Mouse (Mus musculus): ENCODE data around the gene Tmed8.
"Not testable (repeated sequence)": the region's sequence is repeated elsewhere in the genome, so short reads cannot be mapped to it uniquely, and the experiment has no call there.

Tmed8 gene

DNA sequence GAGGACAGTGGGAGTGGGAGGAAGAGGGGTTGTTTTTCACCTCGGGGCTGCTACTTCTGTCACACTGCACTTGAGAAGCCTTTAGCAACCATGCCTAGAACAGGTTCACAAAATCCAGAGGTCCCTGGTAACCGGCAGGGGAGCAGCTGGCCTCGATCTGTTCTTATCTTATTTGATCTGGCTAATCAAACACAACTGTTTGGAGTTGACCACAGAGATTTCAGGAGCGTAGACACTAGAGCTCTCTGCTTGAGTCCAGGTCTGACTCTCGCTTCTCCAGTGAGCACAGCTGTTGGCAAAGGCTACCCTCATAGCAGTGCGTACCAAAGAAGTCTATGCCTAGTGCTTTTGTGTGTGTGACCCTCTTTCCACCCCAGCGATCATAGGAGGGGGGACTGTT lies 42.2 kb downstream of the Tmed8 start:
- DNase-seq: no peak

DNA sequence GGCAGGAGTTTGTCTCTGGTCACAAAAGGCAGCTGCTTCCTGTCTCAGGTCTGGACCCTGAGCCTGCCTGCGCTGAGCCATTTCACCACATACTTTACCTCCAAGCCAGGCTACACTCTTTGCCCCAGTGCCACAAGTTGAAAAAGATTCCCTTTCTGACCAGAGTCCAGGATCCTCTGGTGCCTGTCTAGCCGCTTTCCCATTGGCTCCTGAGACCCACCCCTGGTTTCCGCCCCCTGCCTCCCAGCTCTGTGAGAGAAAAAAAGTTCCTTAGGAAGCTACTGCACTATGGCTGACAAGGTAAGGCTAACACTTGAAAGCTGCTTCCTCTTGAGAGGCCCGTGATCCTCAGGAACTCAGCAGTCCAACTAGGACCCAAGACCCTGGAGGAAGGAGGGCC lies 42.9 kb downstream of the Tmed8 start:
- no peak for DNase-seq

DNA sequence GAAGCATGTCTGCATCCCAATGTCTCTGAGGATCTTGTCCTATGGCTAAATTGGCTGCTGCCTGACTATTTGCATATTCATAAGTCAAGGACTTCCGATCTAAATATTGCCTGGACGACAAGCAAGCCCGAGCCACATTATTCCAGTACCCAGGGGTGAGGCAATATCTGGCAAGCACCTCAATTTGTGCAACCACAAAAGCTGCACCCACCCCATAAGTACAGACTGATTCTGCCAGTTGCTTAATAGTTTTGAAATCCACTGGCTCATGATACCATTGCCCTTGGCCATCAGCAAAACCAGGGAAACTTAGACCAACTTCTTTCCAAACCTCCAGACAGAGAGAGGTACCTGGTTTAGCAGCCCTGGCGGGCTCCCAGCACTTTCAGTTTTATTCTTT lies 45.8 kb downstream of the Tmed8 start:
- not testable (repeated sequence) for DNase-seq

DNA sequence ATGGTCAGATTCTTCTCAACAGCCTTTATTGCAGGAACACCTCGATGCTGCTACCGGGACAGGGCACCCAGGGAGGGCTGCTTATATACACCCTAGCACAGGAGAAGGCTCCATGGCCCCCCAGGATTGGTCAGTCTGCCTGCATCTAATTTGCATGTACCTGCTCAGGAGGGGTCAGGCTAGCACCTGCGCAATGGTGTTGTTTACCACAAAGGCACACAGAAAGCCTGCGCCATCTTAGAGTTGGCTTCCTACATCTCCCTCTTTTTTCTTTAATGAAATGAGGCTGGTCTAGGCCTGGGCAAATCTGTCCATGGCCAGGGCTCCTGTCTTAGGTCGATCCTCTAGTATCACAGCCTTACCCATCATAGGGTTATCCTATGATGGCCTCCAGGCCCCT lies 50.8 kb downstream of the Tmed8 start:
- DNase-seq: no peak

DNA sequence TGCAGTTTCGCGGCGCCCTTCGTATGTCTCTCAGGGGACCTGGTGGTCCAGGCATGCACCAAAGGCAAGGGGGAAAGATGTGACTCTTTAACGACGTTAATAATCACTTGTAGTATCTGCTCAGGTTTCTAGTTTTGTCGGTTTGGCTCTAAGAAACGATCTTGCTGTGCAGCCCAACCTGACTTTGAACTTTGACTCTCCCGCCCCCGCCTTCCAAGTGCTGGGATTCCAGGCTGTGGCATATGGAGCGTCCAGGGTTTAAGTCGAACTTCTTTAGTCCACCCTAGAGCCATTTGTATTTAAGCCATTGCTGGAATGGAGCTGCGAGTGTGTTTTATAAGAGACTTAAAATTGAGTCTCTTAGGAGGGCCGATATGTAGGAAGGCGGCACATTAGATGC lies 52.1 kb downstream of the Tmed8 start:
- no peak for DNase-seq

DNA sequence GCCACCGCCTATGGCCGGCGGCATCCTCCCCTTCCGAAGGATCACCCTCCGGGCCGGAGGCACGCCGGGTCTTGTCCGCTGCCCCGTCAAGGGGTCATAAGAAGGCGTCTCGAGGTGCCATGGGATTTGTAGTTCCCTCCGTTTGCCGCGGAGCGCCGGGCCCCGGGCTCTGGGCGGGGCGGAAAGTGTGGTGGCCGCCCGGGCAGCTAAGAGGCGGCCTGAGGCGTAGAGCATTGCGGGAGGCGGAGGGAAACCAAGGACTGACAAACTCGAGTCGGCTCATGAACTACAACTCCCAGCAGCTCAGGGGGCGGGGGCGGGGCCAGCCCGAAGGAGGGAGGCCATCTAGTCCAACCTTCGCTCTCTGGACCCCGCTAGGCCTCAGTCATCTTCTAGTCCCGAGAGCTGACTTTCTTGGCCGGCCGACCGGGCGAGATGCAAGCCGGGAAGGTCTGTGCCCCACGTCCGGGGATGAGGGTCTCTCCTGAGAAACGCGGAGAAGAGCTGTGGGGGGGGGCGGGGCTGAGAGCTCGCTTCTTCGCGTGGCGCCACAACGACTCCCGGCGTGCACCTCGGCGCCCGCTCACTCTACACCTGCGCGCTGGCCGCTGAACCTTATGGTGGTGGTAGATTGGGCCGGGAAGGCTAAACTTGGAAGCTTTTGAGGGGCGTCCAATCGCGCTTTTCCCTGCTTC lies 52.7 kb downstream of the Tmed8 start, which contains the start of gene Pomt2:
Gene Pomt2, minus strand, starts transcription at position 574 of the 695 bp plus-strand sequence.
- peak; percentile 93 for DNase-seq

DNA sequence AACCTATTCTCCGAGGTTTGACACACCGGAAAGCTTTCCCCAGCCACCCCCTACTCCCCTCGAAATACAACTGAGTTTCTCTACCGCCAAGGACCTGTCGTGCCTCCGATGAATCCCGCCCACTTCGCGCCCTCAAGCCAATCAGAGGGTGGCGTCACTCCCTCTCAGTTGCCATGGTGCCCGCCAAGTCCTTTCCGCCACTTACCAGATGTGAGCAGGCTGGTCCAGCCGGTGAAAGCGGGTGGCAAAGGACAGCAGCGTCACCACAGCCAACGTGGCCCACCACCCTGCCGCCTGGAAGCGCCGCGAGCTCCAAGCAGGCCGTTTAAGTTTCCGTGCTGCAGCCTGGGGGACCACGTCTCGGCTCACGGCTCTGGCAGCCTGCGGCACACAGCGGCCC lies 53.3 kb downstream of the Tmed8 start, which contains the start of gene Gstz1:
Gene Gstz1, plus strand, starts transcription at position 200 of the 400 bp plus-strand sequence.
- DNase-seq: peak; percentile 78

DNA sequence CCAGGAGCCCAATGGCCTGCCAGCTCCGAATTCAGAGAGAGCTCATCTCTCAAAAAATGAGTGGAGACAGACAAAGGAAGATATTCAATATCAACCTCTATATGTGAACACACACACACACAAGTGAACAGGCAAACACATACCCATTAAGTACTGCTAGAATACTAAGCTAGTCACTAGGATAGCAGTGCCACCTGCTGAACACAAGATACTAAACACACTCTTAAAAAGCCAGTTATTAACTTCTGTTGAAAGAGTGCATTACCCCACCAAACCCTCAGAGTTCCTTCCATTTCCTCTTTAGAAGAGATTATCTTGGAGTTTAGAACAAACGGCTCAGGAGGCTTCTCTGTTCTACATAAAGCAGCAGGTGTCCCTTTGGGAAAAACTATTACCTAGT lies 58.1 kb downstream of the Tmed8 start:
- DNase-seq: no peak

DNA sequence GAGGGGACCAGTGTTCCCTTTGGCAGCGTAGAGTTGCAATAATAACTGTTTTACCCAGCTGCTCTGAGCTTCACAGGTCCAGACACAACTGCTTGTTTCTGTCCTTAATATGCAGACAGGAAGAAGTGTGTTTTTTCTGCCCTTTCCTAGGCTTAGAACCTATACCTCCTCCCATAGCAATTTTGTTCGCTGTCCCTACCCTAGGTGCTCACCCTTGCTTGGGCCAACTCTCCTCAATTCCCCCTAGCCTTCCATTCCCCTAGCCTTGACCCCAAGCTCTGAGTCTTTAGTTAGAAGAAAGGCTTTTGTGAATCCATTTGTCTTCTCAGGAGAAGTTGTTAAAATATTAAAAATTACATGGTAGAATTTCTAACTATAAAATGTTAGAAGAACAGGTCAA lies 61.5 kb downstream of the Tmed8 start:
- no peak for DNase-seq

DNA sequence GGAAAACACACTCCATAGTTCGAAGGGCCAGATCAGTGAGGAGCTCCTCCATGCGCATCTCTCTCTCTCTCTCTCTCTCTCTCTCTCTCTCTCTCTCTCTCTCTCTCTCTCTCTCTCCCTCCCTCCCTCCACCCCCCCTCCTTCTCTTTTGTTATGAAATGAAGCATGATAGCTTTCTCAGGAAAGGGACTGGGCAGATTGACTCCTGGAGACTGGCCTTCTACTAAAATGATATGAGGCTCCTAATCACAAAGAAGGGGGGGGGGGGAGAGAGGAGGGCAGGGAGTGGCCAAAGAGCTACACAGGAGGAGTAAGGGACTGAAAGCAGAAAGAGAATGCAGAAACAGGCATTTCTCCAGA lies 61.9 kb downstream of the Tmed8 start:
- no peak for DNase-seq

DNA sequence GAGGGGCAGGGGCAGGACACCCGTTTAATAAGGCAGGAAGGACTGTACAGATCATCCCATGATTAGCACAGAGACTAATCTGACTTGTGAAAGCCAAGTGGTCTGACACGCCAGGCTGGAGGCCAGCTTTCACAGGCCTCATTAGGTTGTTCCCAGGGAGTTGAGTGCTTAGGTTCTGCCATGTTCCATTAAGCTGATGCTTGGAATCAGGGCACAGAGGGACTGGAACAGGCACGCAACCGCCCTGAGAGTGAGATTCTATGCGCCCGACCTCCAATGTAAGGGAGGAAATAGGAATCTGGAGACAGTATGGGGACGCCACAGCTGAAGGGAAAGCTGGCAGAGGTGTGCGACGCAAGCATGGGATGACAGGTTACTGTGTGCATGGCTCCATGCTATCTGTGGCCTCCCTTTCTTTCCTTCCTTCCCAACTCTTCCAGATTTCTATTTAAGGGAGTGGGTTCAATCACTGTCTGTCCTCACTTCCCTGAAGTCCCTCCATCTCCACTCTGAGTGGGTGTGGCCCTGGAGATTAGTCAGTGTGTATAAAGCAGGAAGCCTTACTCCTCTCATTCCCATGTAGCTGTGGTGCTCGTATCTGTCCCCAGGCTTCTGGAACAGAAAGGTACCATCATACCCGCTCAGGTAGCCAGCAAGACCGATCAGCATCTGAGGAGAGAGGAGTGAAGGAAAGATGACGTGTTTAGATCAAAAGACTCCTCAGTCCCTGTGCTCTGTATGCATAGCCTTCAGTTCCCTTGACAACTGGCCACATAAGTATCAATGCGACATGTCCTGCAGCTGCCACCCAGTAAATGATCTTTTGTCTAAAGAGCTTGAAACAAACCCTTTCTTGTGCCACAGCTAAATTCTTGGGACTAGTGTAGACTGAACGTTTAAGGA lies 62.6 kb downstream of the Tmed8 start:
- DNase-seq: no peak

DNA sequence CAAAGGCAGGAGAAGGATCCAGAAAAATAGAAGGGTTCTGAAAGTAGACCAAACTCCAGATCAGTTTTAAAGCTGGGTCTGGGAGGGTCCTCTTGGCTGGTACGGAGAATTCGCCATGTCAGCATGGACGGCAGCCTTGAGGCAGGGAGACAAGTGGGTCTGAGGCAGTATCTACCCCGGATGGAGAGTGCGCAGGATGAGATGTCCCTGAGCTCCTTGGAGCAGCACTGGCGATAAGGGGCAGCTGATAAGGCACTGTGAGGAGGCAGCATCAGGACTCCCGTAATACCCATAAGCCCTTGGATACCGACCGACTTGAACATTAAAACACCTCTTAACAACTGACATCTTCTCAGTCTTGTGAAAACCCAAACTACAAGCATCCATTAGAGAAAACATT lies 67.5 kb downstream of the Tmed8 start:
- no peak for DNase-seq

DNA sequence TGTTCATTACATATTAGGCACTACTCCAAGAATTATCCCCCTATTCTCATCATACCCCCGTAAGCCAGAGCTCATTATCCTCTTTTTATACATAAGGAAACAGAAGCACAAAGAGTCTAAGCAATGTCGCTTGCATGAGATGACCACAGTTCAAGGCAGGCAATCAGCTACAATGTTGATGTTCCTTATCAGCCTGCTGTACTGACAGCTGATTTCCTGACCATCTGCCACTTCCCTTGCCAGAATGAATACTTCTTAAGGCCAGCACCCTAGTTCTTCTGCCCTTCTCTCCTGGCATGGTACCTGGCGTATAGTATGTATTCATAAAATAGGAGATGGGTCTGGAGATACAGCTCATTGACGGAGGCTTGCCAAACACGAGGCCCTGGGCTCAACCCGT lies 68.0 kb downstream of the Tmed8 start:
- DNase-seq: no peak

DNA sequence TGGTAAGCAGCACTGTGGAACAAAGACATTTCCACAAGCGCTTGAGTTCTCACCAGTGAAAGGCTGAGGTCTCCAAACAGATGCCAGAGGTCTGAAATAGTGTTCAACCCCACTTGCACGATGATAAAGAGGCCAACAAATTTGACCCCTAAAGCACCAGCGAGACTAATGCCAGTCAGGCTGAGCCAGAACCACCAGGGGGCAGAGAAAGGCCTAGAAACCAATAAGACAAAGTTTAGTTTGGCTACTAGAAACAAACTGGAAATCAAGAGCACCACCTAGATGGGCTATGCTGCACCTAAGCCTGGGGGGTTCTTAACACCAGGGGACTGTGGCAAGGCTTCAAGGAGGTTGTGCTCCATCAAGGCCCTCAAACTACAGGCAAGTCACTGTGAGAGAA lies 68.6 kb downstream of the Tmed8 start:
- DNase-seq: no peak

DNA sequence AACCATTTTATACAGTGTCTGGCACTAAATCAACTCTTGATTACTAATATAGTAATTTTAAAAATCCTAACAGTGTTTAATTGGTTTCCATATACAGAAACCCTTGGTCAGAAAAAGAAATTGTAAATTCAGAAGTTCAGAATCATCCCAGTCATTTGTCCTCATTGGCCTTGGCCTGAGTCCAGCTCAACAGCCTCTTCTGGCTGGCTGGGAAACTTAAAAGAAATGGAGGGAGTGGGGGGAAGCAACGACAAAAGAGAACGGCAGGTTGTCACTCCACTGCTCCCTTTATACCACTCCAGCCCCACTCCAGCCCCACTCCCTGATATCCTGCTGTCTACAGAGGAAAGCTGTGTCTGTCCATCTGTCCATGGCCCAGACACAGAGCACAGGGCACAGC lies 69.1 kb downstream of the Tmed8 start:
- DNase-seq: no peak

DNA sequence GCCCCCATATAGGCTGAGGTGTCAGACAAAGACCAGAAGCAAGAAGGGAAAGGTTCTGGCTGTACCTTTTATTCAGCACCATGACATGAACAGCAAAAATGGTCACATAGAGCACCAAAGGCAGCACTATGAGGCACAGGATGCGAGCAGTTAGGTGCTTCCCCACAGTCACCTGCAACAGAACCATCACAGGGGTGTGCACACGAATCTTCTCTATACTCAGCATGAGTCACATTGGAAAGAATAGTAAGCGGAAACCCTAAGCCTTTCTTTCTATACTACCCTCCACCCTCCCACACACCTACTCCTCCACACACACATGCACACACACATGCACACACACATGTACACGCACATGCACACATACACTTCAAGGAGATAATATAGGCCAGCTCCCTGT lies 70.0 kb downstream of the Tmed8 start:
- no peak for DNase-seq

DNA sequence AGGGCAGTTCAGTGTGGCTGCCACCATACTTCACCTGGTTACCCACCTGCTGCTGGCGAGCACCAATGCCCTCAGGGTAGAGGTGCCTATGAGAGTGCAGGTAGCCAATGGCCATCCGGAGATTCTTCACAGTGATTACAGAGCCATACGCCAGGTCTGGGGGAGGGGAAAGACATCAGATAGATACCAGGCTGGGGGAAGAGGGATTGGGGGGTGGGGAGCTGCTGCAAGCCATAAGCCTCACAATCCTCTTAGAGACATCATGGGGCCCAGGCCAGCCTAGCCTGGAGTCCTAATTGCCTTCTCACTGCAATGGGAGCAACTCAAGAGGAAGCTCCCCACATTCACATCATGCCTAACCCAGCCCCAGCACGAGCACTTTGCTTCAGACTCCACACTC lies 73.0 kb downstream of the Tmed8 start:
- DNase-seq: no peak

DNA sequence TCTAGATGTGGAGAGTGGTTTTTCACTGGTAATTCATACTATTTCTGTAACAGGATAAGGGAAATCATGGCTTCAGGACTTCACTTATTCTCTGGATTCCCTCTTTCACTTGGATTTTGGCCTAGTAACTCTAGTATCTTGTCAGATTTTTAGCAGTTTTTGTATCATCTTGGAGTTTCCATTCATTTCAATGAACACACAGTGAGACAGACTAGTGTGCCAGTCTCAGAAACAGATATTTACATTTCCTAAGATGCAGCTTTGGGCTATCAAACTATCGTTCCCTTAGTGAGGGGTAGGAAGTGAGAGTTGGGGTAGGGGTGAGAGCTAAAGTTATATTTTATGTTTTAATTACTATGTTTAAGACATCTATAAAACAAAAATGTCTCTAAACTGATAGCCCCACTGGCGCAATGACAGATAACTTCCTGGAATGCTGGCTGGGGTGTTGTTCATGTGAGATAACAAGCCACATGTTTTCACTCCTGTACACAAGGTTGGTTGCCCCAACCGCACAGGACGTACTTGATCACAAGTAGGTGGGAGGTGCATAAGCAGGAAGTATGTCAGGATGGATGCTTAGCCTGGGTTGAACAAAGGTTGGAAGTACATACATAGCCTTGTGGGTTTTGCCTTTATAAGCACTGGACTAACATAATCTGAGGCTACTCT lies 78.2 kb downstream of the Tmed8 start:
- DNase-seq: no peak

Data from cerebellum, adult 11 months (tissue).